Mouse (Mus musculus): ENCODE results near the gene Utp4. TPM values are rescaled to one million over a fixed set of nuclear protein-coding genes. Genes with fewer than 3 reads are reported as not detected.

The Utp4 gene
- polyA plus RNA-seq, 1 experiment: 46.9 TPM

- peak overlapping the region; percentile 94 for H3K4me3 ChIP-seq (ENCODE audit: insufficient read depth, low read length)
- peaks cover 13% of the 10 kb centered on the region for H3K4me1 ChIP-seq (ENCODE audit: control insufficient read depth, insufficient read depth, low read length)
Observed at GRCm38 (mm10) chr8:106935899-106936477, 42.6 kb downstream of the Utp4 start.

GRCm38 (mm10) chr8:106936478-106937051, 43.1 kb downstream of the Utp4 start:
- TF ChIP-seq POLR2A (IDR thresholded peaks at IDR 0.05; ENCODE audit: low read depth, low read length) (no peak), CTCF (IDR thresholded peaks at IDR 0.05; ENCODE audit: borderline replicate concordance, insufficient read depth, low read length) (no peak)
- Histone ChIP-seq H3K4me1 (ENCODE audit: control insufficient read depth, insufficient read depth, low read length) (peaks cover 13% of the 10 kb centered on the region), H3K4me3 (ENCODE audit: insufficient read depth, low read length) (peak overlapping the region; percentile 94), H3K27ac (ENCODE audit: insufficient read depth, low read length) (peak overlapping the region; percentile 76)

More at GRCm38 (mm10) chr8:106935899-106936477, 42.6 kb downstream of the Utp4 start:
- TF ChIP-seq CTCF (IDR thresholded peaks at IDR 0.05; ENCODE audit: borderline replicate concordance, insufficient read depth, low read length): no peak
- TF ChIP-seq POLR2A (IDR thresholded peaks at IDR 0.05; ENCODE audit: low read depth, low read length): 0 out of 2 replicates have a peak, but pooled peaks have one; percentile 11
- peak overlapping the region; percentile 76 for H3K27ac ChIP-seq (ENCODE audit: insufficient read depth, low read length)

DNA sequence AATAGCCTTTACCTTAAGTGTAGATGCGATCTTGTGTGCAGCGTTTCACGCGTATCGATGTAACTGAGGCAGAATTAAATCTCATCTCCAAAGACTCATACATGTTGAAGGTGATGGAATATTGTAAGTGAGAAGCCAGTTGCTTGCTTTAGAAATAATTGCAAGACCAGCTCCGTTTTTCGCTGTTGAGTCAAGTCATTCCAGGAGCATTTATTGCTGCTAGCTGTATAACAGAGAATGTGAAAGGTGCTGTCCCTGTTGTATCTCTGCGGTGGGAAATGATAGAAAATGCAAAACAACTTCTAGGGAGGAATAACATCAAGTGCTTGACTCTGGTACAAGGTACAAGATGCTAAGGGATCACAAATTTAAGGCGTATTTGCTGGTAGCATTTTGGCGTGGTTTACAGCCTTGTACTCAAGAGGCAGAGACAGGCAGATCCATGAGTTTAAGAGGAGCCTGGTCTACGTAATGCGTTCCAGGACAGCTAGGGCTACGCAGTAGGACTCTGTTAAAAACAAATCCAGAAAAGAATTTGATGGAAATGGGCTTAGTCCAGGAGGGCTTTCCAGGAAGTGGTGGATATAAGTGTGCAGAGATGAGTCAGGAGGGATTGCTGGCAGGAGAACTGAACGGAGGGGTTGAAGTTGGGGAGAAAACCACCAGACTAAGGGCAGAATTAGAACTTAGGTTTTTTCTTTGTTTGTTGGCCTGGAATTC, 43.8 kb downstream of the Utp4 start:
- TF ChIP-seq CTCF (IDR thresholded peaks at IDR 0.05; ENCODE audit: borderline replicate concordance, insufficient read depth, low read length) (no peak), POLR2A (IDR thresholded peaks at IDR 0.05; ENCODE audit: low read depth, low read length) (no peak)
- H3K27ac ChIP-seq (ENCODE audit: insufficient read depth, low read length): peak overlapping the region; percentile 76; the same call in 1 of the 2 replicates
- H3K4me1 ChIP-seq (ENCODE audit: control insufficient read depth, insufficient read depth, low read length): peaks cover 9% of the 10 kb centered on the region
- peak overlapping the region; percentile 94 for H3K4me3 ChIP-seq (ENCODE audit: insufficient read depth, low read length)

DNA sequence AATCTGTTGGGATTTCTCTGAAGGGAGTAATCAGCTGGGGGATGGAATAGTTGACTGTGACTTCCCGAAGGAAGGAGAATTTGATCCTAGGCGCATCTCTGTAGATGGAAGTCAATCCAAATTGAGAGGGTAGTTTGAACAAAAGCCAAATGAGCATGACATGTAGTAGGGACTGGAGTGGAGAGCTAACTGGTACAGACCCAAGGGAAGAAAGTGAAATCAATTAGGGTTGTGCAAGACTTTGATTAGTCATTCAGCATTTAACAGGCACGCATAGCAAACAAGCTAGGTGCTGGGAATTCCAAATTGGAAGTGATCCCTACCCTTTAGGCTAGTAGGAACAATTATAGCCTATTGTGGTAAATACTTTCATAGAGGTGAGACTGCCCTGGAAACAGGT, 48.4 kb downstream of the Utp4 start:
- Histone ChIP-seq H3K27ac (ENCODE audit: insufficient read depth, low read length) (no peak overlapping the region), H3K4me1 (ENCODE audit: control insufficient read depth, insufficient read depth, low read length) (peaks cover 19% of the 10 kb centered on the region), H3K4me3 (ENCODE audit: insufficient read depth, low read length) (no peak overlapping the region)
- TF ChIP-seq CTCF (IDR thresholded peaks at IDR 0.05; ENCODE audit: borderline replicate concordance, insufficient read depth, low read length) (no peak), POLR2A (IDR thresholded peaks at IDR 0.05; ENCODE audit: low read depth, low read length) (no peak)

DNA sequence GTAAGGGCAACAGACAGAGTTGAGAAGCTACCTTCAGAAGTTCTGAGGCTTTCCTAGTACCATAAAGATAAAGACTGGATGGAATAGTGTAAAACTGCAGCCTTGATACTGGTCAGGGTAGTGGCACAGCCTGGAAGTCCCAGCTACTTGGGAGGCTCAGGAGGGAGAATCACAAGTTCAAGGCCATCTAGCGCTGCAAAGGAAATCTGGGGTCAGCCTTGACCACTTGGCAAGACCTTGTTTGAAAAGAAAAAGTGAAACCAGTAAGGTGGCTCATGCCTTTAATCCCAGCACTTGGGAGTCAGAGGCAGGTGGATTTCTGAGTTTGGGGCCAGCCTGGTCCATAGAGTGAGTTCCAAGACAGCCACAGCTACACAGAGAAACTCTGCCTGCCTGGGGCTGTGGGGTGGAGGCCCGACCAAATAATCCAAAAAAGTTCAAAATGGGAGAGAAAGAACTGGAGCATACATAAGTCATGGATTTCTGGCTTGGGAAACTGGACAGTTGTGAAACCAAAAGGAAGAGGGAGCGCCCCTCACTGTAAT, 50.5 kb downstream of the Utp4 start:
- no peak for TF ChIP-seq CTCF (IDR thresholded peaks at IDR 0.05; ENCODE audit: borderline replicate concordance, insufficient read depth, low read length)
- H3K27ac ChIP-seq (ENCODE audit: insufficient read depth, low read length): peak overlapping the region; percentile 78
- no peak overlapping the region for H3K4me3 ChIP-seq (ENCODE audit: insufficient read depth, low read length)
- H3K4me1 ChIP-seq (ENCODE audit: control insufficient read depth, insufficient read depth, low read length): peaks cover 19% of the 10 kb centered on the region

GRCm38 (mm10) chr8:106944756-106945155, 51.3 kb downstream of the Utp4 start:
- no peak overlapping the region for H3K4me3 ChIP-seq (ENCODE audit: insufficient read depth, low read length)
- peak overlapping the region; percentile 78 for H3K27ac ChIP-seq (ENCODE audit: insufficient read depth, low read length)
- H3K4me1 ChIP-seq (ENCODE audit: control insufficient read depth, insufficient read depth, low read length): peaks cover 15% of the 10 kb centered on the region
- no peak for TF ChIP-seq CTCF (IDR thresholded peaks at IDR 0.05; ENCODE audit: borderline replicate concordance, insufficient read depth, low read length)
- no peak for TF ChIP-seq POLR2A (IDR thresholded peaks at IDR 0.05; ENCODE audit: low read depth, low read length)

- TF ChIP-seq POLR2A (IDR thresholded peaks at IDR 0.05; ENCODE audit: low read depth, low read length): no peak
- TF ChIP-seq CTCF (IDR thresholded peaks at IDR 0.05; ENCODE audit: borderline replicate concordance, insufficient read depth, low read length): no peak
- H3K4me1 ChIP-seq (ENCODE audit: control insufficient read depth, insufficient read depth, low read length): peaks cover 17% of the 10 kb centered on the region
- H3K27ac ChIP-seq (ENCODE audit: insufficient read depth, low read length): no peak overlapping the region
- H3K4me3 ChIP-seq (ENCODE audit: insufficient read depth, low read length): no peak overlapping the region
Observed at GRCm38 (mm10) chr8:106948678-106949243, 55.3 kb downstream of the Utp4 start.

DNA sequence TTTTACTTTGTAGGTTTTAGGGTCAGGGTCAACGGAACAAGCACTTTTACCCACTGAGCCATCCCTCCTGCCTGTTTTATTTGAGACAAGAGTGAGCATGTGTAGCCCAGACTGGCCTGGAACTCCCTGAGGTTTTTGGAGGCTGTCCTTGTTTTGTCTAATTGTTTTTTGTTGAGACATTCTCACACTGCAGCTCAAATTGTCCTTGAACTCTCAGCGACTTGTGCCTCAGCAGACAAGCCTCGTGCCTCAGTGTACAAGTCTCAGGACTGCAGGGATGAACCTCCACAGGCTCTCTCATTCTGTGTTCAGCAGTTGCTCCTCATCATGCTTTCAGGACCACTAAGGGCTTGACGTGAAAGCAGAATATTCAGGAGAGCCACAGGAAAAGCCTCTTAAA, 58.3 kb downstream of the Utp4 start:
- Histone ChIP-seq H3K4me3 (ENCODE audit: insufficient read depth, low read length) (no peak overlapping the region), H3K4me1 (ENCODE audit: control insufficient read depth, insufficient read depth, low read length) (peaks cover 16% of the 10 kb centered on the region), H3K27ac (ENCODE audit: insufficient read depth, low read length) (no peak overlapping the region)
- TF ChIP-seq CTCF (IDR thresholded peaks at IDR 0.05; ENCODE audit: borderline replicate concordance, insufficient read depth, low read length) (no peak), POLR2A (IDR thresholded peaks at IDR 0.05; ENCODE audit: low read depth, low read length) (no peak)

DNA sequence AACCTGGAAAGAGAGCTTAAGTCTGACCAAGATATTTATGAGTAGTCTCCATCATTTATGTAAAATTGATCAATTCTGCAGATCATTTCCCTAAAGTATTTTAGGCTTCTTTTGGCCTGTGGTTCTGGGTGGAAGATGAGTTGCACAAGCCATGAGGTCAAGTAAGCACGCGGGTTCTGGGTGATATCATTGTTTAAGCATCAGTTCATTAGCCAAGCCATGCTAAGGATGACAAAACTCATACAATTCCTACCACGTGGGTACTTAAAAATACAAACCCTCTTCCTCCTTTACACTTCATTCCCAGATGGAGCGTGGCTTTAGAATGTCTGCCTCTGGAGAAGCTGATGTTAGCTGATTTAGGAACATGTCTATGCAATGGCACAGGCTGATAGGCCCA, 60.1 kb downstream of the Utp4 start:
- Histone ChIP-seq H3K4me3 (ENCODE audit: insufficient read depth, low read length) (no peak overlapping the region), H3K27ac (ENCODE audit: insufficient read depth, low read length) (peak overlapping the region; percentile 93), H3K4me1 (ENCODE audit: control insufficient read depth, insufficient read depth, low read length) (peaks cover 19% of the 10 kb centered on the region)
- TF ChIP-seq CTCF (IDR thresholded peaks at IDR 0.05; ENCODE audit: borderline replicate concordance, insufficient read depth, low read length) (no peak), POLR2A (IDR thresholded peaks at IDR 0.05; ENCODE audit: low read depth, low read length) (0 out of 2 replicates have a peak, but pooled peaks have one; percentile 16)

Data from embryonic fibroblast, embryonic 13.5 days (primary cell).